Mouse (Mus musculus): ENCODE measurements at regions not wholly inside any gene's neighbourhood (a gene's known extent, or its start where the extent isn't known, plus 50 kb on each side); places are given as distances from the start of the nearest gene placed in this dataset.

DNA sequence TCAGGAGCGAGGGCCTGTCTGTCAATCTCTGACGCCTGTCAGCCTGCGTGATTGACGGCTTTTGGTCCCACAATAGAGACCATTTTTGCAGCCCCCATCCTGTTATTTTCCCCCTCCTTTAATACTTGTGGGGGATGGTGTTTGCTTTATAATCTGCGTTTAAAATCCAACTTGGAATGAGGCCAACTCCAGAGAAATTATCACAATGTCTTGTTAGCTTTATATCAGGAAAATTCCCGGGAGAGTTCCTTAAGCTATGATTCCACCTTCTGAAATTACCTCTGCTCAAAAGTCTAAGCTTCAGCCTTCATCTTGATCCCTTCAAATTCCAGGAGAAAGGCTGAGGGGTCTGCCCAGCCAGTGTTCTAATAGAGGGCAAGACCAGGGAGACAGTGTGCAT lies 235.0 kb downstream of the 3100002H09Rik start:
- no peaks in the 10 kb centered on the region for H3K27me3 ChIP-seq (ENCODE audit: control insufficient read depth in 1 of 2, insufficient read depth in 2 of 2, low read length in 2 of 2)
- TF ChIP-seq ZC3H11A (IDR thresholded peaks at IDR 0.05; ENCODE audit: low read depth, low read length) (no peak), MAFK (IDR thresholded peaks at IDR 0.05; ENCODE audit: borderline replicate concordance, low read depth, low read length) (no peak), NELFE (IDR thresholded peaks at IDR 0.05; ENCODE audit: low read depth, low read length) (no peak), POLR2A (IDR thresholded peaks at IDR 0.05; ENCODE audit: control insufficient read depth in 1 of 2, insufficient read depth in 1 of 2, low read depth in 1 of 2, low read length in 2 of 2, poor library complexity in 1 of 2) (no peak), TCF12 (IDR thresholded peaks at IDR 0.05; ENCODE audit: low read depth, low read length) (no peak), GATA1 (IDR thresholded peaks at IDR 0.05; ENCODE audit: low read depth, low read length) (no peak), CHD1 (IDR thresholded peaks at IDR 0.05; ENCODE audit: low read depth, low read length) (no peak), HCFC1 (IDR thresholded peaks at IDR 0.05; ENCODE audit: low read depth, low read length) (no peak), USF1 (IDR thresholded peaks at IDR 0.05; ENCODE audit: low read depth, low read length) (no peak), ZMIZ1 (IDR thresholded peaks at IDR 0.05; ENCODE audit: low read depth, low read length) (no peak), MXI1 (IDR thresholded peaks at IDR 0.05; ENCODE audit: low read depth, low read length) (no peak), E2F4 (IDR thresholded peaks at IDR 0.05; ENCODE audit: borderline replicate concordance, low read depth, low read length) (no peak), POLR2AphosphoS2 (IDR thresholded peaks at IDR 0.05; ENCODE audit: low read length) (no peak), ELF1 (IDR thresholded peaks at IDR 0.05; ENCODE audit: low read depth, low read length) (no peak), EP300 (IDR thresholded peaks at IDR 0.05; ENCODE audit: low read depth in 1 of 2, low read length in 2 of 2) (no peak), ZKSCAN1 (IDR thresholded peaks at IDR 0.05; ENCODE audit: low read depth, low read length) (no peak)
- no peaks in the 10 kb centered on the region for H3K4me1 ChIP-seq (ENCODE audit: control insufficient read depth in 1 of 2, insufficient read depth in 2 of 2, low read length in 2 of 2)
- DNase-seq (ENCODE audit: low read depth, low spot score), result no peak
- no peak overlapping the region for H3K4me3 ChIP-seq (ENCODE audit: control insufficient read depth in 1 of 2, insufficient read depth in 1 of 2, low read depth in 2 of 2, low read length in 2 of 2)
- no peak overlapping the region for H3K9ac ChIP-seq (ENCODE audit: control insufficient read depth, low read depth, low read length, poor library complexity, severe bottlenecking)
- H3K79me2 ChIP-seq (ENCODE audit: control insufficient read depth, insufficient read depth, low read length, poor library complexity), result no peaks in the 10 kb centered on the region
- H3K9me3 ChIP-seq (replicated peaks; ENCODE audit: insufficient read depth, low read length), result no peaks in the 10 kb centered on the region
- no peak overlapping the region for H3K27ac ChIP-seq (ENCODE audit: control insufficient read depth, low read depth, low read length)
- no peaks in the 10 kb centered on the region for H3K36me3 ChIP-seq (ENCODE audit: control insufficient read depth in 1 of 2, insufficient read depth in 2 of 2, low read length in 2 of 2)

DNA sequence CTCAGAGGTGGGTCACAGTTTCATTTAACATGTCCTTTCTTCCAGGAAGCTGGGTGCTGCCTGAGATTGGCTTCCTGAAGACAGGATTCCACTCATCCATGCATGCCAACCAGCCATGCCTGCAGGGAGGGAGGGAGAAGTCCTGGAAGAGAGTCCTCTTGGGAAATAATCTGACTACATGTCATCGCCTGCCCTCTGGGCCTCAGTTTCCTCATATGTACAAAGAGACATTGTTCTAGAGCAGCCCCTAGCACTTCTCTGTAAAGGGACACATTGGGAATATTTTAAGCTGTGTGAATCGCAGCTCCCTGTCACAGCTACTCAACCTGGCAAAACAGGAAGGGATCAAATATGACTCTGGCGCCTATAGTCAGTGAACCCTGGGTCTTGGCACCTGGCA lies 241.8 kb downstream of the 3100002H09Rik start:
- H3K9me3 ChIP-seq (replicated peaks; ENCODE audit: insufficient read depth, low read length), result no peaks in the 10 kb centered on the region
- H3K27me3 ChIP-seq (ENCODE audit: control insufficient read depth in 1 of 2, insufficient read depth in 2 of 2, low read length in 2 of 2), result no peaks in the 10 kb centered on the region

More for the DNA sequence above, 241.8 kb downstream of the 3100002H09Rik start:
- Histone ChIP-seq H3K9ac (ENCODE audit: control insufficient read depth, low read depth, low read length, poor library complexity, severe bottlenecking) (no peak overlapping the region), H3K36me3 (ENCODE audit: control insufficient read depth in 1 of 2, insufficient read depth in 2 of 2, low read length in 2 of 2) (no peaks in the 10 kb centered on the region), H3K27ac (ENCODE audit: control insufficient read depth, low read depth, low read length) (no peak overlapping the region), H3K79me2 (ENCODE audit: control insufficient read depth, insufficient read depth, low read length, poor library complexity) (no peaks in the 10 kb centered on the region), H3K4me3 (ENCODE audit: control insufficient read depth in 1 of 2, insufficient read depth in 1 of 2, low read depth in 2 of 2, low read length in 2 of 2) (no peak overlapping the region), H3K4me1 (ENCODE audit: control insufficient read depth in 1 of 2, insufficient read depth in 2 of 2, low read length in 2 of 2) (no peaks in the 10 kb centered on the region)
- DNase-seq (ENCODE audit: low read depth, low spot score), result no peak
- TF ChIP-seq EP300 (IDR thresholded peaks at IDR 0.05; ENCODE audit: low read depth in 1 of 2, low read length in 2 of 2) (no peak), GABPA (IDR thresholded peaks at IDR 0.05; ENCODE audit: low read depth, low read length) (no peak), JUND (IDR thresholded peaks at IDR 0.05; ENCODE audit: low read depth, low read length) (no peak), MEF2A (IDR thresholded peaks at IDR 0.05; ENCODE audit: extremely low read depth, insufficient replicate concordance, low read depth, low read length, poor library complexity, severe bottlenecking) (no peak), MXI1 (IDR thresholded peaks at IDR 0.05; ENCODE audit: low read depth, low read length) (no peak), RCOR1 (IDR thresholded peaks at IDR 0.05; ENCODE audit: low read depth, low read length) (no peak), MYB (IDR thresholded peaks at IDR 0.05; ENCODE audit: low read depth, low read length) (no peak), POLR2AphosphoS5 (IDR thresholded peaks at IDR 0.05; ENCODE audit: borderline replicate concordance, low read depth, low read length) (no peak), POLR2A (IDR thresholded peaks at IDR 0.05; ENCODE audit: control insufficient read depth in 1 of 2, insufficient read depth in 1 of 2, low read depth in 1 of 2, low read length in 2 of 2, poor library complexity in 1 of 2) (no peak), CHD1 (IDR thresholded peaks at IDR 0.05; ENCODE audit: low read depth, low read length) (no peak), SMC3 (IDR thresholded peaks at IDR 0.05; ENCODE audit: low read depth, low read length) (no peak), KAT2A (conservative IDR thresholded peaks at IDR 0.05; ENCODE audit: low read depth, low read length) (no peak), MAZ (IDR thresholded peaks at IDR 0.05; ENCODE audit: low read depth, low read length) (no peak), ZKSCAN1 (IDR thresholded peaks at IDR 0.05; ENCODE audit: low read depth, low read length) (no peak), USF1 (IDR thresholded peaks at IDR 0.05; ENCODE audit: low read depth, low read length) (no peak), ZNF384 (IDR thresholded peaks at IDR 0.05; ENCODE audit: low read depth, low read length) (no peak), MAFK (IDR thresholded peaks at IDR 0.05; ENCODE audit: borderline replicate concordance, low read depth, low read length) (no peak)
